Mouse (Mus musculus): ENCODE measurements around the gene Unk. TPM values are rescaled to one million over a fixed set of nuclear protein-coding genes. Genes with fewer than 3 reads are reported as not detected.

The Unk gene
- polyA plus RNA-seq, 1 experiment from 2014 or later = 15.0 TPM

GRCm38 (mm10) chr11:116030898-116031845, 1.1 kb downstream of the Unk start:
- H3K9me3 ChIP-seq (ENCODE audit: low read length) = no peaks in the 10 kb centered on the region
- peak overlapping the region; percentile 60 for H3K4me3 ChIP-seq (ENCODE audit: low read depth, low read length)
- ATAC-seq = peak; percentile 1
- 0 out of 2 replicates have a peak, but pooled peaks cover 4% of the 10 kb centered on the region for H3K36me3 ChIP-seq (ENCODE audit: insufficient read depth, low read length)
- peak overlapping the region; percentile 58 for H3K4me2 ChIP-seq (replicated peaks; ENCODE audit: low read depth, low read length)
- H3K27ac ChIP-seq (ENCODE audit: low read length) = peak overlapping the region; percentile 96
- WGBS = 20% methylated on average over 14 of the region's 14 CpGs
- 0 out of 2 replicates have a peak, but pooled peaks have one; percentile 1 for TF ChIP-seq CTCF (IDR thresholded peaks at IDR 0.05)
- TF ChIP-seq EP300 (IDR thresholded peaks at IDR 0.05) = no peak
- peak overlapping the region; percentile 66 for H3K9ac ChIP-seq (replicated peaks; ENCODE audit: low read depth)
- no peaks in the 10 kb centered on the region for H3K27me3 ChIP-seq (replicated peaks; ENCODE audit: insufficient read depth, low read length)
- peak; percentile 59 for DNase-seq (ENCODE audit: low spot score)
- H3K4me1 ChIP-seq (ENCODE audit: insufficient read depth, low read depth, low read length) = peaks cover 12% of the 10 kb centered on the region; the same call in 1 of the 2 replicates

GRCm38 (mm10) chr11:116034584-116034983, 4.5 kb downstream of the Unk start:
- DNase-seq (ENCODE audit: low spot score) (no peak), ATAC-seq (no peak)
- no peak overlapping the region for H3K4me2 ChIP-seq (replicated peaks; ENCODE audit: low read depth, low read length)
- no peaks in the 10 kb centered on the region for H3K9me3 ChIP-seq (ENCODE audit: low read length)
- TF ChIP-seq EP300 (IDR thresholded peaks at IDR 0.05) (no peak), CTCF (IDR thresholded peaks at IDR 0.05) (no peak)
- H3K36me3 ChIP-seq (ENCODE audit: insufficient read depth, low read length) = 0 out of 2 replicates have a peak, but pooled peaks cover 4% of the 10 kb centered on the region
- H3K27me3 ChIP-seq (replicated peaks; ENCODE audit: insufficient read depth, low read length) = no peaks in the 10 kb centered on the region
- 95% methylated on average over 6 of the region's 6 CpGs for WGBS
- H3K9ac ChIP-seq (replicated peaks; ENCODE audit: low read depth) = no peak overlapping the region
- no peak overlapping the region for H3K27ac ChIP-seq (ENCODE audit: low read length)
- H3K4me3 ChIP-seq (ENCODE audit: low read depth, low read length) = no peak overlapping the region
- peaks cover 9% of the 10 kb centered on the region; the same call in 1 of the 2 replicates for H3K4me1 ChIP-seq (ENCODE audit: insufficient read depth, low read depth, low read length)

- Histone ChIP-seq H3K4me2 (replicated peaks; ENCODE audit: low read depth, low read length) (no peak overlapping the region), H3K9me3 (ENCODE audit: low read length) (no peaks in the 10 kb centered on the region), H3K27ac (ENCODE audit: low read length) (no peak overlapping the region), H3K9ac (replicated peaks; ENCODE audit: low read depth) (no peak overlapping the region), H3K27me3 (replicated peaks; ENCODE audit: insufficient read depth, low read length) (no peaks in the 10 kb centered on the region), H3K36me3 (ENCODE audit: insufficient read depth, low read length) (0 out of 2 replicates have a peak, but pooled peaks cover 4% of the 10 kb centered on the region), H3K4me3 (ENCODE audit: low read depth, low read length) (no peak overlapping the region), H3K4me1 (ENCODE audit: insufficient read depth, low read depth, low read length) (0 out of 2 replicates have a peak, but pooled peaks cover under 1% of the 10 kb centered on the region)
- ATAC-seq = no peak
- TF ChIP-seq CTCF (IDR thresholded peaks at IDR 0.05) = no peak
- no peak for TF ChIP-seq EP300 (IDR thresholded peaks at IDR 0.05)
- no peak for DNase-seq (ENCODE audit: low spot score)
- 84% methylated on average over 3 of the region's 3 CpGs for WGBS
Observed at GRCm38 (mm10) chr11:116036671-116037070, 6.5 kb downstream of the Unk start.

GRCm38 (mm10) chr11:116037826-116038225, 7.7 kb downstream of the Unk start:
- Histone ChIP-seq H3K27me3 (replicated peaks; ENCODE audit: insufficient read depth, low read length) (no peaks in the 10 kb centered on the region), H3K4me2 (replicated peaks; ENCODE audit: low read depth, low read length) (no peak overlapping the region), H3K4me1 (ENCODE audit: insufficient read depth, low read depth, low read length) (no peaks in the 10 kb centered on the region), H3K36me3 (ENCODE audit: insufficient read depth, low read length) (0 out of 2 replicates have a peak, but pooled peaks cover 4% of the 10 kb centered on the region), H3K27ac (ENCODE audit: low read length) (no peak overlapping the region), H3K9me3 (ENCODE audit: low read length) (no peaks in the 10 kb centered on the region), H3K4me3 (ENCODE audit: low read depth, low read length) (no peak overlapping the region), H3K9ac (replicated peaks; ENCODE audit: low read depth) (no peak overlapping the region)
- TF ChIP-seq EP300 (IDR thresholded peaks at IDR 0.05) = no peak
- TF ChIP-seq CTCF (IDR thresholded peaks at IDR 0.05) = no peak
- 93% methylated on average over 9 of the region's 9 CpGs for WGBS
- ATAC-seq (no peak), DNase-seq (ENCODE audit: low spot score) (no peak)

GRCm38 (mm10) chr11:116040593-116040992, 10.5 kb downstream of the Unk start:
- Histone ChIP-seq H3K27me3 (replicated peaks; ENCODE audit: insufficient read depth, low read length) (no peaks in the 10 kb centered on the region), H3K4me2 (replicated peaks; ENCODE audit: low read depth, low read length) (no peak overlapping the region), H3K36me3 (ENCODE audit: insufficient read depth, low read length) (peaks cover 7% of the 10 kb centered on the region; the same call in 1 of the 2 replicates), H3K4me1 (ENCODE audit: insufficient read depth, low read depth, low read length) (no peaks in the 10 kb centered on the region), H3K27ac (ENCODE audit: low read length) (no peak overlapping the region), H3K9me3 (ENCODE audit: low read length) (no peaks in the 10 kb centered on the region), H3K4me3 (ENCODE audit: low read depth, low read length) (no peak overlapping the region), H3K9ac (replicated peaks; ENCODE audit: low read depth) (no peak overlapping the region)
- ATAC-seq = no peak
- WGBS = 76% methylated on average over 6 of the region's 6 CpGs
- TF ChIP-seq CTCF (IDR thresholded peaks at IDR 0.05) = no peak
- TF ChIP-seq EP300 (IDR thresholded peaks at IDR 0.05) = no peak
- DNase-seq (ENCODE audit: low spot score) = no peak

- no peak overlapping the region for H3K4me3 ChIP-seq (ENCODE audit: low read depth, low read length)
- no peak for TF ChIP-seq EP300 (IDR thresholded peaks at IDR 0.05)
- peak; percentile 15 for TF ChIP-seq CTCF (IDR thresholded peaks at IDR 0.05)
- H3K36me3 ChIP-seq (ENCODE audit: insufficient read depth, low read length) = peaks cover 10% of the 10 kb centered on the region; the same call in 1 of the 2 replicates
- H3K9me3 ChIP-seq (ENCODE audit: low read length) = no peaks in the 10 kb centered on the region
- ATAC-seq (no peak), DNase-seq (ENCODE audit: low spot score) (no peak)
- no peak overlapping the region for H3K9ac ChIP-seq (replicated peaks; ENCODE audit: low read depth)
- 98% methylated on average over 2 of the region's 2 CpGs for WGBS
- H3K4me1 ChIP-seq (ENCODE audit: insufficient read depth, low read depth, low read length) = no peaks in the 10 kb centered on the region
- H3K4me2 ChIP-seq (replicated peaks; ENCODE audit: low read depth, low read length) = no peak overlapping the region
- H3K27me3 ChIP-seq (replicated peaks; ENCODE audit: insufficient read depth, low read length) = no peaks in the 10 kb centered on the region
- H3K27ac ChIP-seq (ENCODE audit: low read length) = no peak overlapping the region
Observed at GRCm38 (mm10) chr11:116041833-116042232, 11.7 kb downstream of the Unk start.

Measured in lung, postnatal 0 days (tissue).